Mouse (Mus musculus) kidney, adult 11 months (tissue): ENCODE measurements around the gene Tmem59l.
"Not testable (repeated sequence)": the region's sequence is repeated elsewhere in the genome, so short reads cannot be mapped to it uniquely, and the experiment has no call there.

ENCODE experiments used
- DNase-seq: peaks from one replicate; pipeline ENCODE4 v3.0.0; 2022

The Tmem59l gene

DNA sequence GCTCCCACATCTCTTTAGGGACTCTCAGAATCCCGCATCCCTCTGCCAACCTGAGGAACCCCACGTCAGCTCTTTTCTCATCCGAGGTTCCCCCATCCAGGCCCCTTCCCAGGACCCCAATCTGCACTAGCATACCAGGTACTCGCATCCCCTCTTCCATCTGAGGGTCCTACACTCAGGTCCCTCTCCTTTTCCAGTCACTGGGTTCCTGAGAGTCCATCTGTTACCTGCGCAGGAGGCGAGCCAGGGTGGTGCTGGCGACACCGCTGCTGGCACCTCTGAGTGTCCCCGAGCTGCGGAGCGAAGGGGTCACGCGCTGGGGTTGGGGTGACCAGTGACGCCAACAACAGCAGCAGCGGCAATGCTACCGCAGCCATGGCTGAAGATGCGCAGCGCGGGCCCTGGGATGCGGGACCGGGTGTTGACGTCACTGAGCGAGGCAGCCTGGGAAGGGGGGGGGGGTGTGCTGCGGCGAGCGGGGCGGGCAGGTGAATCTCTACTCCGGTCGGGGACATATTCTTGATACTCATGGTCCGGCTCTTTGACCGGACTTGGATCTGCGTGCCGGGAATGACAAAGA is at the start of gene Tmem59l:
TSS of gene Tmem59l (minus strand) at position 418 of the 580 bp plus-strand sequence.
- no peak for DNase-seq

- DNase-seq, result no peak
These were observed 48.5 kb upstream of the Tmem59l start for GRCm38 (mm10) chr8:70535701-70536100.

DNA sequence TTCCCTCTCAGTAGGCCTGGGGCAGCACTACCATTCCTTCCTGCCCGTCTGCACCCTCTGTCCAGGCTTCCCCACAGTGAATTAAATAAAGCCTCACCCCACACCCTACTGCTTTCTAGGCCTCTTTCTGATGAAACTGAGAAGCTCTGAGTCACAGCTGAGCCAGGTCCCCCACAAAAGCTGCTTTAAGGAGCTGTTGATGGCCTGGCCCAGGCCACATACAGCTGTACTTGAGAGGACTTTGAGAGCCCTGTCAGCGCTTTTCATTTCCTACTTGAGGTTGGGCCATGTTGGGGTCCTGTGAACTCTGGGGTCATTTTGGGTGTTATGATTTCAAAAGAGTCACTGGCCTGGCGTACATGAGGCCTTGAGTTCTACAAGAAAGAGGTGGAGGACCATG is 48.1 kb upstream of the Tmem59l start:
- DNase-seq, result no peak

DNA sequence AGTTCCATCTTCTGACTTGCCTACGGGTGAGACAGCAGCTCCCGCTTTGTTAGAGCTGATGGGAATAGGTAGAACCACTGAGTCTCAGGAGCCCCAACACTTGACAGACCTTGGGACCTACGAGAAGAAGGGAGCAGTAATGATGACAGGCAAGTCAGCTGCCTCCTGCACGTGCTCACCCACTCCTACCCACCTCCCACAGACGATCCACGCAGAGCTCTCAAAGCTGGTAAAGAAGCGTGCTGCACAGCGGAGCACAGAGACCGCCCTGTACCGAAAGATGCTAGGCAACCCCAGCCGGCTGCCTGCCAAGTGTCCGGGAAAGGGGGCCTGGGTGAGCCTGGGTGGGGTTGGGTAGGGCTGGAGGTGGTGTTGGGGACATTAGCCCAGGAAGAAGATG is 47.1 kb upstream of the Tmem59l start:
- no peak for DNase-seq

- DNase-seq, result no peak
These were observed 43.2 kb upstream of the Tmem59l start for GRCm38 (mm10) chr8:70530314-70530713.

GRCm38 (mm10) chr8:70529741-70530161 is 42.6 kb upstream of the Tmem59l start:
- no peak for DNase-seq

DNA sequence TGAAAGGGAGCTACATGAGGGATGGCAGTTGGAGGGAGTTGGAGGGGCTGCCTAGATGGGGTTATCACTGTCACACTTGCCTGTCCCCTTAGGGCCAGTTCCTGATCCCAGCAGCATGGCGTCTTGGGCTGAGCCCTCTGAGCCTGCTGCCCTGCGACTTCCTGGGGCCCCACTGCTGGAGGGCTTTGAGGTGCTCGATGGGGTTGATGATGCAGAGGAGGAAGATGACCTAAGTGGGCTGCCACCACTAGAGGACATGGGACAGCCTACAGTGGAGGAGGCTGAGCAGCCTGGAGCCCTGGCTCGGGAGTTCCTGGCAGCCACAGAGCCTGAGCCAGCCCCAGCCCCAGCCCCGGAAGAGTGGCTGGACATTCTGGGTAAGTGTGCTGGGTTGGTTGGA is 42.1 kb upstream of the Tmem59l start:
- DNase-seq, result no peak

- no peak for DNase-seq
These were observed 41.1 kb upstream of the Tmem59l start for GRCm38 (mm10) chr8:70528182-70528797.

- DNase-seq, result peak; percentile 97
These were observed 40.5 kb upstream of the Tmem59l start, which contains the start of the genes Fkbp8 and Kxd1 for GRCm38 (mm10) chr8:70527512-70528181. TSS of gene Fkbp8 (plus strand) at chr8:70527724. TSS of gene Kxd1 (minus strand) at chr8:70527956.

GRCm38 (mm10) chr8:70527111-70527511 is 40.0 kb upstream of the Tmem59l start:
- no peak for DNase-seq

DNA sequence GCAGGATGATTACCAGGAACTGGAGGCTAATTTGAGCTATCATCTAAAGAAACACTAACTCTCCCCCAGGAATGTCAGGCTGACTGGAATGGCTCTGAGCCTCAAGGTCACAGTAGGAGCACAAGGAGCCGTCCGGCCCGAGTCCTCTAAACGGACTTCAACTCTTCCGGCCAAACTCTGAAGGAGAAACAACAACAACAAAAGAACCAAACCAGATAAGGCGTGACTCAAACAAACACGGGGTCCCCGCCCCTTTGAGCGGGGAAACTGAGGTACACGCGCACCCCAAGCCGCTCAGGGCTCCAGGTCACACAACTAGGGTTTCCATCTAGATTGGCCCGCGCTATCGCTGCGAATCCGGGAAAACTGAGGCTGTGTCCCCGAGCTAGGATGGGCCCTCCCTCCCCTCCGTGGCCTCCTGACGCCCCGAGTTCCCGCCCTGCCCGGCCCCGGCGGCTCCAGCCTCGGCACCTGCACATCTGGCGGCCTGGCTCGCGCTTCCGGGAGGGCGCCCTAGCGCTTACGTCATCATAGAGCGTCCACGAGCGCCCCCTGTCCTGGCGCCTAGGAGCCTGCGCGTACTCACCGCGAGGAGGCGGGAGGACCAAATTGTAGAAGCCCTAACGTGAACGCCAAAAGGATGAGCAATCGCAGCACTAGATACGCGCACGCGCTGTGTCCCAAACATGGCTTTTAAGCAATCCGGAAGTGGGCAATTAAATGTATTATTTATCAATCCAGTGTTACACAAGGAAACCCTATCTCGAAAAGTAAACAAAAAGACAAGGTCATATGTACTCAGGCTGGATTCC is 35.6 kb upstream of the Tmem59l start:
- peak; percentile 96 for DNase-seq

- no peak for DNase-seq
These were observed 32.4 kb upstream of the Tmem59l start for GRCm38 (mm10) chr8:70519606-70520005.

DNA sequence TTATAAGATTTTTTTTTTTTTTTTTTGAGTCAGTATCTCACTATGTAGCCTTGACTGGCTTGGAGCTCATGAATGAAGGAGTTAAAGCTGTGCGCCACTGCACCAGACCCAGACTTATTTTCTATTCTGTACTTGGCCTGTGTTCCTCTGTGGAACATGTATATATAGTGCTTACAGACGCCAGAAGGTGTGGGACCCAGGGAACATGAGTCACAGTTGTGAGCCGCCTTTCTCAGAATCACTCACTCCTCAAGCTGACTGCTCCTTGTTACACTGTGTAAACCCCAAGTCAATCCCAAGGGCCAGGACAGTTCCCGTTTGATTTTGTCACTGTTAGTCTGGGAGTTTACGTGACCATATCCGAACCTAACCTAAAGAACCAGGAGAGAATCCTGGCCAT is 31.9 kb upstream of the Tmem59l start:
- no peak for DNase-seq

DNA sequence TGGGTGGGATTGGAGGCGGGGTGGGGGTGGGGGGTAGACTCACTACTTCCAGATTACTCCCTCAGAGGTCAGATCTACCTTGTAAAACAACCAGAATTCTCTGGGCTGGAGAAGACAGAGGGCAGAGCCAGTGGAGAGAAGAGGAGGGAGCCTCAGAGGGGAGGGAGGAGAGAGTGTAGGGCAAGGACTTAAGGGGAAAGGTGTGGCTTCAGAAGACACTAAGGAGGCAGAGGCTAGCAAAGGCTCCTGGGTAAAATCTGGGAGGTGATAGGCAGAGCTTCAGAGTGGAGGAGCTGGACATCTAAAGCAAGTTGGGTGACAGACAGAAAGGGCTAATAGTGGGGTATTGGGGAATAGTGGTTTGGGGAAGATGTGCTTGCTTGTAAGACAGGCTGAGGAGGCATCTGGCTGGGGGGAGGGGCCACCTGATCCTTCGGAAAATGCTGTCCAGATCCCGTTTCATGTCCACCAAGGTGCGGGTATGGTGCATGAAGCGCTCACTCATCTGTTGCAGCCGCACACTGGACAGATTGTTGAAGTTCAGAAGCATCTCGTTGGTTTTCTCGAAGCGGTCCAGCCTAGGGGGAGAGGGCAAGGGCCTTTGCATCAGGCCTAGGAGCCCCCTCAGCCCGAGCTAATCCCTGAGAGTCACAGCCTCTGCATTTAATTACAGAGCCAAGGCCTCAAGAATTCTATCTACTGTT is 30.9 kb upstream of the Tmem59l start:
- DNase-seq, result no peak

DNA sequence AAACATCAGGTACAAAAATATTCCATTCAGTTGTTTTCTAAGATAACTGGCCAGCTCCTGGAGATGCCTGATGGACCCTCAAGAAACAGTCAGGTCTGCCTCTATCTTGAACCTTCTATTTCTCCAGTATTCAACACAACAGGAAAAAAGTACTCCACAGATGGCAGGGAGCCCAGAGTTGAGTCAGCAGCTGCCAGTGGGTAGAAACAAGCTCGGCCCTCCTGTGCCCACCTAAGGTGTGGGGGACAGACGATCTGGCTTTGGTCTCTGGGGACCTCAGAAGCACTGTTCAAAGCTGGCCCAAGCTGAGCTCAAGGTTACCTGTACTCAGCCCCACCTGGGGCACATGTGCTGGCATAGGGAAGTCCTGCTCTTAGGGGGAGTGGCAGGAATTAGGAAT is 26.3 kb upstream of the Tmem59l start:
- DNase-seq, result no peak

GRCm38 (mm10) chr8:70512253-70512903 is 25.2 kb upstream of the Tmem59l start:
- no peak for DNase-seq

DNA sequence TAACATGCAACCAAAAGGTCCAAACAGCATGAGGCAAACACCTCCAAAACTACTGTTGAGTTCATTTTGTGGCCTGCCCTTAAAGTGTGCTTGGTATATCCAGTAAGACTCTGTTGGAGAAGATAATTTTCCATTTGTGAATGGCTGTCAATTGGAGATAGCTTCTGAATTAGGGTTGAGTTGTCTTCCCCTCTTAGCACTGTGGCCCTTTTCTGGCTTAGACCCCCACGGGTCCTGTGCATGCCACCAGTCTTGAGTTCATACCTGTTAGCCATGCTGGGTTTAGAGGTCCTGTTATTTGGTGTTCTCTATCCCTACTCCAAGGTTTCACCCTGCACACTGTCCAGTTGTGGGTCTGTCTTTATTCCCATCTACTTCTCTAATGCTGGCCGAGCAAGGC is 24.6 kb upstream of the Tmem59l start:
- no peak for DNase-seq

DNA sequence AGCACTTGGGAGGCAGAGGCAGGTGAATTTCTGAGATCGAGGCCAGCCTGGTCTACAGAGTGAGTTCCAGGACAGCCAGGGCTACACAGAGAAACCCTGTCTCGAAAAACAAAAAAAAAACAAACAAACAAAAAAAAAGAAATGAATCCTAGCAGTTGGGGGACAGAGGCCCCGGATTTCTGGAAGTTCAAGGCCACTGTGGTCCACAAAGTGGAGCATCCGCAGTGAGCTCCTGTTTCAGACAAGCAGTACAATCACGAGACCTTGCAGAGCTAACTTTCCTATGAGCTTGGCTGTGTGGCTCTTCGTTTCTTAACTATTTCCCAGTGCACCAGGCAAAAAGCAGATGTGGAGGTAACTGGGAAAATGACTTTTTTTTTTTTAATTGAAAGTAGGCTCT is 24.0 kb upstream of the Tmem59l start:
- not testable (repeated sequence) for DNase-seq

DNA sequence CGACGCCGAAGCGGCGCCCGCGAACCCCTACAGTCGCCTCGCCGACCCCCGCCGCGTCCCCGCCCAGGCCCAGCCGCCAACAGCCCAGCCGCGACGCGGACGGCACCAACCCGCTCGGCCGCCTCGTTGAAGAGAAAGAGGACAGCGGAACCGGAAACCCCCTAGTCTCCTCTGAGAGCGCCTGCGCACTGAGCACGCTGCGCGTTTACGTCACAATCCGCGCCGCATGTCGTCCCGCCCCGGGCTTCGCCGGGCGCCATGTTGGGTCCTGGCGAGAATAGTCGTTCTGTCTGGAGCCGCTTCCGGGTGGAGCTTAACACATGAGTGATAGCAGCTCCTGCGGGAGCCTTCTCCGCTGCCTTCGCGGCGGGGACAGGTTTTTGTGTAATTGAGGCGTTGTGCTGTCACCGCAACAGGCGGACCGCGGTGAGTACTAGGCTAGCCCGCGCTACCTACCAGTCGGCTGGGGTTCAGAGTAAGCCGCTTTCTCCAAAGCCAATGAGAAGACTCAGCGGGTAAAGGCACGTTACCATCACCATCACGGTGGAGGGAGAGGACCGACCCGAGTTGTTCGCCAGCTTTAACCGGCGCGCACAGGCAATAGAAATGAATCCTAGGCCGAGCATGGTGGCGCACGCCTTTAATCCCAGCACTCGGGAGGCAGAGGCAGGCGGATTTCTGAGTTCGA is 23.2 kb upstream of the Tmem59l start, which contains the start of gene Uba52:
TSS of gene Uba52 (minus strand) at position 574 of the 688 bp plus-strand sequence.
- peak; percentile 97 for DNase-seq

- DNase-seq, result no peak
These were observed 22.3 kb upstream of the Tmem59l start for GRCm38 (mm10) chr8:70509281-70509952.

DNA sequence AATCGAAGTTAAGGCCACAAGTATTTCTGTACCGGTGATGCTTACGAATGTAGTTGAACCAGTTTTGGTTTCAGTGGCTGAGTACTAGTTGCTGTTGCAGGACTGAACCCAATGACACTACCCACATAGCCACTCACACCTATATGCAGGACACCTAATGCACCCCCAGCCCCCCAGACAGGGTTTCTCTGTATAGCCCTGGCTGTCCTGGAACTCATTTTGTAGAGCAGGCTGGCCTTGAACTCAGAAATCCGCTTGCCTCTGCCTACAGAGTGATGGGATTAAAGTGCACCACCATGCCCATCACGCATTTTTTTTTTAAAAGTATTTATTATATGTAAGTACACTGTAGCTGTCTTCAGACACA is 19.9 kb upstream of the Tmem59l start:
- no peak for DNase-seq
